27 mouse cellular contexts compared by ENCODE assay signal in the genomic region with DNA sequence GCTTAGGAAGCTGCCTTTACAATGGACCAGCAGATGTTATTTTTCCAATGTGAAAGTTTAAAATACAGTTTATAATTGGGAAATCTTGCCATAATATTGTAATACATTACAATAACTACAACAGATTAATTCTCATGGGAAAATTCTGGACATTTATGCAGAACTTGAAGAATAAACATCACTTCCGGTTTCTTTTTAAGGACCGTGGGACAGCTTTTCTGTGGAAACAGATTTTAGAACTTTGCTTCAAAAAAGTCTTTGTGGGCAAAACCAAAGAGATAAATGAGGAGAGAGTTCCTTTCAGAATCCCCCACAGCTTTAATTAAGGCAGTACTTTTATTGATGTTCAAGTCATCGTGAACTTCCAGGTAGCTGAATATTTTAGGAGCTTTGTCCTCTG. TPM values are rescaled to one million over a fixed set of nuclear protein-coding genes. Genes with fewer than 3 reads are reported as not detected.
"Had no signal": no experiment of that assay in that cellular context is flagged by ENCODE, and none has a peak within 500 bp of the region (broad histone marks: within the 10 kb centered on the region; RNA-seq: fewer than 3 reads in every experiment).

No protein-coding gene starts in this region.

- ATAC-seq: inflammation-experienced regulatory T-cells, adult 6 months; intestine, postnatal 0 days had no signal

- H3K27me3 ChIP-seq: heart, embryonic 12.5 days; hindbrain, embryonic 12.5 days had no signal

- H3K4me2 ChIP-seq: heart, embryonic 12.5 days; hindbrain, embryonic 12.5 days; hindbrain, embryonic 14.5 days; limb, embryonic 12.5 days; liver, embryonic 11.5 days had no signal

- H3K27ac ChIP-seq: gastrocnemius, adult 2 months; heart, embryonic 10.5 days; hindbrain, embryonic 10.5 days; hindbrain, embryonic 12.5 days; hindbrain, embryonic 14.5 days; layer of hippocampus, adult 2 months; left cerebral cortex, adult 2 months; limb, embryonic 10.5 days; limb, embryonic 12.5 days had no signal

- H3K36me3 ChIP-seq: heart, embryonic 10.5 days; heart, embryonic 12.5 days; hindbrain, embryonic 10.5 days; hindbrain, embryonic 12.5 days; limb, embryonic 10.5 days; limb, embryonic 12.5 days had no signal

- DNase-seq: gastrocnemius, adult 2 months; gastrocnemius, postnatal 10 days; gastrocnemius, postnatal 25 days; heart, adult 18-20 months; heart, postnatal 10 days; heart, postnatal 4 days; kidney, adult 18-20 months; kidney, adult 8-10 months; kidney, postnatal 10 days; kidney, postnatal 25 days; kidney, postnatal 4 days; liver had no signal

- H3K9me3 ChIP-seq: heart, embryonic 10.5 days; heart, embryonic 12.5 days; hindbrain, embryonic 10.5 days; hindbrain, embryonic 12.5 days; limb, embryonic 10.5 days; limb, embryonic 12.5 days had no signal

- H3K4me1 ChIP-seq: heart, embryonic 12.5 days had no signal

- H3K9ac ChIP-seq: heart, embryonic 12.5 days; hindbrain, embryonic 12.5 days; hindbrain, embryonic 14.5 days; limb, embryonic 12.5 days had no signal

- H3K4me3 ChIP-seq: gastrocnemius, adult 2 months; heart, embryonic 10.5 days; heart, embryonic 12.5 days; hindbrain, embryonic 10.5 days; hindbrain, embryonic 12.5 days; layer of hippocampus, adult 2 months; left cerebral cortex, adult 2 months; limb, embryonic 10.5 days; limb, embryonic 12.5 days had no signal

RNA-seq across cellular contexts. Expression of a gene that starts 5.1 kb away (rescaled TPM):
- total RNA-seq: gastrocnemius, adult 2 months; gastrocnemius, postnatal 10 days; gastrocnemius, postnatal 25 days; gastrocnemius, postnatal 4 days; heart, adult 8-10 months; heart, postnatal 25 days had no signal
